Mouse (Mus musculus) heart, adult 11 months (tissue): ENCODE results near the gene Hsf2.
A peak's percentile ranks its signal among the peaks of the same experiment; 100 is the strongest.
"Not testable (repeated sequence)": the region's sequence is repeated elsewhere in the genome, so short reads cannot be mapped to it uniquely, and the experiment has no call there.

Source experiments
- DNase-seq: peaks from one replicate; pipeline ENCODE4 v3.0.0; 2022

Hsf2 gene

GRCm38 (mm10) chr10:57485908-57486541, at the start of gene Hsf2:
Hsf2 (plus strand) TSS chr10:57486385.
- peak; percentile 100 for DNase-seq

GRCm38 (mm10) chr10:57437898-57438297, 48.3 kb upstream of the Hsf2 start:
- peak; percentile 89 for DNase-seq

GRCm38 (mm10) chr10:57441049-57441448, 45.1 kb upstream of the Hsf2 start:
- peak; percentile 88 for DNase-seq

GRCm38 (mm10) chr10:57444392-57444791, 41.8 kb upstream of the Hsf2 start:
- peak; percentile 82 for DNase-seq

DNA sequence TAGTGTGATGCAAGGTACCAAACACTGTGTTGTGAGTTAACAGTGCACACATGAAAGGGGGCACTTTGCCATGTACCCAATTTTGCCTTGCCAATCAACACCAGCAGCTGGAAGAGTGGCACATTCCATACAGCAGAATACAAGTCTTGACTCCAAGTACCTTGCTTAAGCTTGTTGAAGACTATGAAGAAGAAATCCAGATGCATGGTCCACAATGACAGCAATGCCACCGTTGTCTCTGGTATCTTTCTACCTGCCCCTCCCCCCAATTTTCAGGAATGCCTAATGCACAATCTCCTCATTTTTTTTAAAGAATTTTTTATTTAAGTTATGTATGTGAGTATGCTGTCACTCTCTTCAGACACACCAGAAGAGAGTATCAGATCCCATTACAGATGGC, 40.5 kb upstream of the Hsf2 start:
- peak; percentile 88 for DNase-seq

DNA sequence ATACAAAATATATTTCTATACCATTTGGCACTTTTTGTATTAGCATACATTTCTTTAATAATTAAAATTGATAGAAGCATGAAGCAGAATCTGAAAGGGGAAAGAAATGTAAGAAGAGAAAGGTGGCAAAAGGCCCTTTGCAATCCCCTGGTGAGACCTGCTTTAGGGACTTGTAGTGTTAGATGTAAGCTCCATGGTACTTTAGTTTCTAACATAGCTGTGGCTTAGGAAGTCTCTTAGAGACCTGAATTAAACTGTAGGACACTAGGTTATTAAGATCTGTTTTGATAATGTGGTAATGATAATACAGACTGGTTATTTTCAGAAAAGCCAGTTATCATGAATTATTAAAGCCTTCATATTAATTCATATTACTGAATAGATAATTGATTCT, 38.5 kb upstream of the Hsf2 start:
- peak; percentile 73 for DNase-seq

DNA sequence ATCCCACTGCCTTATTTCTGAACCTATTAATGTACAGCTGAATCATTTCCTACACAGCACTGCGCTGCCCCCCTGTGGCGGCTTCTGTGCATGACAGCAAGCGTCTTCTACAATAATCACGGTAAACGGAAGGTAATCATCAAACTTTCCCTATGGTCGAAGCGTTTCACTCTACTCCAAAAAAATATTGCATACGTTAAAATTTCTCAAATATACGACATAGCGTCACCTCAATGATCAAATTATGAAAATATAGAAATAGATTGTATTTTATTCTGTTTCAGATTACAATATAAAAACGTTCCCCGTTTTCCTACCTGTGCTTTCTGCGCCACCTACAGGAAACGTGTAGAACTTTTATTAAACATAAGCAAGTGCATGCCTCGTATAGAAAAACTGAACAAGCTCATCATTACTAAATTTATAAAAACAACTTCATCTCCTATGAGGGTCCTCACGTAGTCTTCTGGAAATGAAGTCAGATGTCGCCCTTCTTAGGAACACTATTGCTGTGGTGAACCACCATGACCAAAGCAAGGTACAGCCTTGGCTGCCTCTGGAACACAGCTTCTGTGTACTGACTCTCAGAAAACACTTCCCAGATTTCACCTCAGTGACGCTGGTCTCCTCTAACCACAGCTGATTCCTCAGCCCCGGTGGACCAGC, 38.0 kb upstream of the Hsf2 start:
- peak; percentile 90 for DNase-seq

- not testable (repeated sequence) for DNase-seq
Observed at GRCm38 (mm10) chr10:57463298-57463697, 22.9 kb upstream of the Hsf2 start.

DNA sequence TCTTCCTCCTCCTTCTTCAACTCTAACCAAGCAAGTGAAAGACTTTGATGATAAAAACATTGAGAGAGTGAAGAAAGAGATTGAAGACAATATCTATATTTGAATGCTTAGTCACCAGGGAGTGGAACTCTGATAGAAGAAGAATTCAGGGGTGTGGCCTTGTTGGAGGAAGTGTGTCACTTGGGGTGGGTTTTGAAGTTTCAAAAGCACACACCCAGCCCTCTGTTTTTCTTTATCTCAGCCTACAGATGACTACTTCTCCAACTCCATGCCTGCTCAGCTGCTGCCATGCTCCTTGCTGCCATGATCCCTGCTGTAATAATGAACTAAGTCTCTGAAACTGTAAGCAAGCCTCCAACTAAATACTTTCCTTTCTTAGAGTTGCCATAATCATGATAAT, 20.4 kb upstream of the Hsf2 start:
- DNase-seq, result peak; percentile 64

- no peak for DNase-seq
Observed at GRCm38 (mm10) chr10:57477121-57477843, 8.9 kb upstream of the Hsf2 start.

DNA sequence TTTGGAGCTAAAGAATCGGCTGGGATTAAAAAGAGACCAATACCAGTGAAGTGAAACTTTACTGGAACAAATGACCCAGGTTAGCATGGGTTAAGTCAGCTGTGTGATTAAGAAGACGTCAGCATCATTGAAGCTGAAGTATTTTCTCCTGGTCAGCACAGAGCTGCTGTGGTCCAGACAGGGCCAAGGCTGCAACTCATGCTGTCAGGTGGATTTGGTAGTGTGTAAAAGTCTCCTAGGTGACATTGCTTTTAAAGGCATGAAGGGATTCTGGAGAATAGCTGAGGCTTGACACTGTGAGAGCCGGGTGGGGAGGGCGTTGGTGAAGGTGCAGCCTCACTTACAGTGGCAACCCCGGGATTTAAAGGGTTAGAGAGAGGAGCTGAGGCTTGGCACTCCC, 4.5 kb upstream of the Hsf2 start:
- peak; percentile 60 for DNase-seq

DNA sequence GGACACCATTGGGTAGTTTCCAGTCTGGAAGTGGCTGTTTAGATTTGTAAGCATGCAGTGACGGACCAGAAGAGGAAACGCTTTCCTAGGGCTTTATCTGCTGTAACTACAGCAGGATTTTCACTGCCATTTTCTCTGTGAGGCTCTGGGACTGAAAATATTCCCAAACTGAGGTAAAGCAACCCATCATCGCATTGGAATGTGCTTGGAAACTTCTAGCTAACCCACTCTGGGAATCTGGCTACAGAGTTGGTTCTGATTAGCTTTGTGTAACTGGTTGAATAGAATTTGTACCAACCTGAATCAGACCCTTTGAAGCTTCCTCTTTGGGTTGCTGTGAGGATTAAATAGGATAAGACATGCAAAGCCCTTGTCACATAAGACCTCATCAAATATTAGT, 1.4 kb upstream of the Hsf2 start:
- DNase-seq, result no peak

GRCm38 (mm10) chr10:57486542-57487071, 422 bp downstream of the Hsf2 start:
- DNase-seq, result no peak

DNA sequence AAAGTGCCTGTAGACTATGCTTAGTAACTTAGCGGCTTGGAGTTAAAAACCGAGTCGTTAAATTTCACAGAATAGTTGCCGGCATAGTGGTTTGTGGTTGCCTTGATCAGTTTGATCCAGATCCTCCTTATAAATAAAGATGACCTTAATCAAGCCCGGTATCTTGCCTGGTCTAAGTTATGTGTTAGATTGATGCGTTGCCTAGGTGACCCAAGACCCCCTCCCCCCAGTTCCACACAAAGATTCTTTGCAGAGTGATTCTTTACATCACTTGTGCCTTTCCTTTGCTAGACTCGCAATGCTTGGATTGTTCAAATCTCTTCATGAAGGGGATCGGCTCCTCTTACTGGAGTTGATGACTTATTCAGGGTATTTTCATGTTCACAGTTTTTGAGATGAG, 1.0 kb downstream of the Hsf2 start:
- no peak for DNase-seq

- DNase-seq, result no peak
Observed at GRCm38 (mm10) chr10:57488591-57488990, 2.4 kb downstream of the Hsf2 start.

GRCm38 (mm10) chr10:57492050-57492449, 5.9 kb downstream of the Hsf2 start:
- DNase-seq, result peak; percentile 95

DNA sequence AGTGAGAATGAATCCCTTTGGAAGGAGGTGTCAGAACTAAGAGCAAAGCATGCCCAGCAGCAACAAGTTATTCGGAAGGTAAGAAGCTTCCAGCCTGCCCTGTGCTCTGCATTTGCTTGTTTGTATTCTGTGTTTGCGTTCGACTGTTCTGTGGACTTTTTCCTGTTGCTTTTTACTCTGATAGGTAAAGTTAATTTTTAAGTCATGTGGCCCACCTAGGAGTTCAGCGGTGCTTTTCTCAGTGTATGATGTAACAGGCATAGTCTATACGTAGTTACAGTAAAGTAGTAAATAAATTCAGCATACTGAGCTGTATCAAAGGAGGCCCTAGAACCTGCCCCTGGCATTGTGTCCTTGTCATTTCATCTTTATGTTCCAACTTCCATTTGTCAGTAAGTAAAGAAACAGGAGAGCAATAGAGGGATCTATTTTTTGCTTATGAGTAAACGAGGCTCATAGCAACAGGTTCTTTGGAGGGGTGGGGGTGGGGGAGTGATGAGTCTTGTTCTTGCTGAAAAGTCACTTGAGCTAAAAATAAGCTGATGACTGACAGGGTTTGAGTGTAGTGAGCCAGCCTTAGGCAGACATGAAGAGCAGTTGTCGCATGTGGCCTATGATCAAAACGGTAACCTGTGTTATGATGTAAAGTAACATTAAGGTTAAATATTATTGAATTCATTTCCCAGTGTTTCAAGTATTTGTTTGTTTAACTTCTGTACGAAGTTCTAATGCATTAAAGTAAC, 13.4 kb downstream of the Hsf2 start:
- no peak for DNase-seq

DNA sequence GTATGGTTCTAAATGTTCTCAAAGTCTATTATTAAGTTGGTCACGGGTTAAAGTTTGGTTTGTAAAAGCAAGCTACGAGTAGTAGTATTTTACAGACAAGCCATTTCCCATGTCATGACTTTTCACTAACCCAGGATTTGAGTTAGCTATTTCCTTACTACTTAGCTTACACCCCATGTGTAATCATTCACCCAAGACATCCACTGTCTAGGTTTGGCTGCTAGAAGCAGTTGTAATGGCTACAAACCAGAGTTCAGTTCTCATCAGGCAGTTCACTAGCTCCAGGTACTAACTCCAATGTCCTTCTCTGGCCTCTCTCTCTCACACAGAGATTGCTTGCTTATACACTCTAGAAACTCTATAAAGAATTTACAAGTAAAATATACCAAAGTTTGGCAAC, 28.4 kb downstream of the Hsf2 start:
- DNase-seq, result no peak

- peak; percentile 71 for DNase-seq
Observed at GRCm38 (mm10) chr10:57515278-57515677, 29.1 kb downstream of the Hsf2 start.

- peak; percentile 23 for DNase-seq
Observed at GRCm38 (mm10) chr10:57526469-57526868, 40.3 kb downstream of the Hsf2 start.

GRCm38 (mm10) chr10:57531076-57531475, 44.9 kb downstream of the Hsf2 start:
- peak; percentile 76 for DNase-seq

DNA sequence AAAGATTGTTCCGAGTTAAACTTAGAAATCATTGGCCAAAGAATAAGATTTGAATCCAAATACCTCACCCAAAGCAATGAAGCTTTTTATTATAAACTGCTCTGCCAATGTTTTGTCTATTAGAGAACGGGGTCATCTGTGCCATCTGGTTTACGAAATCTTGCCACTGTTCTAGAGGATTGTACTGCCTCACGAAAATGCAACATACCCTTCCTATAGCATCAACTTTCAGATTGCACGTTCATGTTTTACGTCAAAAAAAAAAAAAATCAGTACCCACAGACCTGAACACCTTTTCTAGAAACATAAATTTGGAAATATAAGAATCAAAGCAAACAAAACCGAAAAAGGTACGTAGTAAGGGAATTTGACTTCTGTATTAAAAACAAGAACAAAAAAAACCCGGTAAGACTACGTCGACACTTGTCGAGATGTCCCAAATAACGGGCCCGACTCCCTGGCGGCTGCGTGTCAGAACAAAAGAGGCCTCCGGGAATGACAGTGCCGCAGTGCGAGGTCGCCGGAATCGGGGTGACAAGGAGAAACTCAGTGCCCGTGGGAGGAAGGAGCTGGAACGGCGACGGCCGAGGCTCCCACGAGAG, 45.5 kb downstream of the Hsf2 start:
- DNase-seq, result no peak
